26 mouse cellular contexts compared by ENCODE assay signal in the genomic region with DNA sequence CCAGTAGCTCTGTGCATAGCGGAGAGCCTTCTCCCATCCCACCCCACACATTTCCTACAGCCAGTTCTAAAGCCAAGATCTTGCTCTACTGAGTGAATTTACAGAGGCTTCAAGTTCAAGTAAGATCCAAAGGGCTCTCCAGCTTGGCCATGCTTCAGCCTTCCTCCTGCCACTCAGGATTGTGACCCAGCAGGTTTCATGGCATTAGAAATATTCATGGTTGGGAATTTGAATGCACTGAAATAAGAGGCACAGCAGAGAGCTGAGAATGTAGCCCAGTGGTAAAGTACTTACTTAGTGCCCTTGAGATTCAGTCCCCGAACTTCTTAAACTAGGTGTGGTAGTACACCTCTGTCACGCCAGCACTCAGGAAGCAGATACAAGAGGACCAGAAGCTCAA.
DNase-seq lines count a peak whose midpoint lies in the region; ATAC-seq and TF ChIP-seq lines count a peak whose summit lies in the region.
"Had no signal": no experiment of that assay in that cellular context is flagged by ENCODE, and none has a peak within 500 bp of the region (broad histone marks: within the 10 kb centered on the region; RNA-seq: fewer than 3 reads in every experiment).

No protein-coding gene starts in this region.

- peak overlapping the region; percentile 65 for H3K27ac ChIP-seq in lung, embryonic 16.5 days (ENCODE audit: low read length)
- H3K27ac ChIP-seq: embryonic facial prominence, embryonic 10.5 days; embryonic facial prominence, embryonic 13.5 days; forebrain, embryonic 12.5 days; forebrain, embryonic 15.5 days; hindbrain, embryonic 10.5 days; hindbrain, embryonic 13.5 days had no signal

- H3K4me3 ChIP-seq in lung, adult 2 months (replicated peaks; ENCODE audit: extremely low read depth, low read depth, low read length) = no peak overlapping the region
- no peak overlapping the region for H3K4me3 ChIP-seq in lung, embryonic 16.5 days (ENCODE audit: low read length)
- H3K4me3 ChIP-seq: embryonic facial prominence, embryonic 10.5 days; embryonic facial prominence, embryonic 13.5 days; erythroblast, embryonic 14.5 days; forebrain, embryonic 12.5 days; forebrain, embryonic 15.5 days; hindbrain, embryonic 10.5 days; hindbrain, embryonic 13.5 days had no signal

- peak; percentile 90 for ATAC-seq in lung, embryonic 16.5 days (ENCODE audit: low read depth)
- ATAC-seq: activated CD4-positive, CD25-positive, alpha-beta regulatory T cell, adult 4 months; CD4-positive, CD25-positive, alpha-beta regulatory T cell, adult 4 months; forebrain, embryonic 15.5 days; hindbrain, embryonic 16.5 days had no signal

- TF ChIP-seq POLR2A in lung, adult 2 months (IDR thresholded peaks at IDR 0.05; ENCODE audit: borderline replicate concordance, extremely low read depth, low read depth, low read length) = no peak

- DNase-seq in lung, adult 2 months = peak; percentile 64
- DNase-seq in lung, postnatal 14 days = peak; percentile 62
- DNase-seq in lung, postnatal 4 days = peak; percentile 64 to 77
- DNase-seq in spleen, adult 12 weeks (ENCODE audit: low spot score) = no peak
- no peak for DNase-seq in frontal cortex, postnatal 25 days (ENCODE audit: low spot score in 2 of 2)
- no peak for DNase-seq in layer of hippocampus, postnatal 14 days (ENCODE audit: low spot score in 2 of 2)
- DNase-seq: adrenal gland, adult 8-10 months; adrenal gland, postnatal 25 days; cerebellum, adult 11-12 months; cerebellum, adult 8-10 months; cerebellum, postnatal 10 days; cerebellum, postnatal 36 days; embryo, embryonic 11 days; gastrocnemius, postnatal 25 days had no signal

- H3K27me3 ChIP-seq in lung, embryonic 16.5 days (ENCODE audit: control insufficient read depth, insufficient read depth, low read depth, low read length) = no peaks in the 10 kb centered on the region
- H3K27me3 ChIP-seq: embryonic facial prominence, embryonic 13.5 days; forebrain, embryonic 12.5 days; forebrain, embryonic 15.5 days; hindbrain, embryonic 13.5 days had no signal

- H3K36me3 ChIP-seq in lung, embryonic 16.5 days (ENCODE audit: control insufficient read depth, insufficient read depth, low read length) = no peaks in the 10 kb centered on the region
- H3K36me3 ChIP-seq: embryonic facial prominence, embryonic 10.5 days; embryonic facial prominence, embryonic 13.5 days; forebrain, embryonic 12.5 days; forebrain, embryonic 15.5 days; hindbrain, embryonic 10.5 days; hindbrain, embryonic 13.5 days had no signal

- no peak overlapping the region for H3K9ac ChIP-seq in lung, embryonic 16.5 days (ENCODE audit: low read length)
- H3K9ac ChIP-seq: embryonic facial prominence, embryonic 13.5 days; forebrain, embryonic 12.5 days; forebrain, embryonic 15.5 days; hindbrain, embryonic 13.5 days had no signal

- TF ChIP-seq CTCF in lung, adult 2 months (IDR thresholded peaks at IDR 0.05; ENCODE audit: insufficient read depth, low read length) = no peak

- no peak overlapping the region for H3K4me2 ChIP-seq in lung, embryonic 16.5 days (ENCODE audit: low read depth, low read length)
- H3K4me2 ChIP-seq: embryonic facial prominence, embryonic 13.5 days; forebrain, embryonic 12.5 days; forebrain, embryonic 15.5 days; heart, embryonic 11.5 days; hindbrain, embryonic 13.5 days had no signal

- H3K9me3 ChIP-seq in lung, embryonic 16.5 days (ENCODE audit: control insufficient read depth, low read length) = no peaks in the 10 kb centered on the region
- H3K9me3 ChIP-seq: embryonic facial prominence, embryonic 10.5 days; embryonic facial prominence, embryonic 13.5 days; forebrain, embryonic 12.5 days; forebrain, embryonic 15.5 days; hindbrain, embryonic 10.5 days; hindbrain, embryonic 13.5 days had no signal

- 71% methylated on average over 3 of the region's 3 CpGs for WGBS in lung, adult 2 months
- 60% methylated on average over 3 of the region's 3 CpGs for WGBS in lung, embryonic 16.5 days

- H3K4me1 ChIP-seq in lung, adult 2 months (ENCODE audit: control insufficient read depth, insufficient read depth, low read length) = no peaks in the 10 kb centered on the region
- no peaks in the 10 kb centered on the region for H3K4me1 ChIP-seq in lung, embryonic 16.5 days (replicated peaks; ENCODE audit: control insufficient read depth, insufficient read depth, low read length)
- H3K4me1 ChIP-seq: embryonic facial prominence, embryonic 10.5 days; embryonic facial prominence, embryonic 13.5 days; forebrain, embryonic 12.5 days; forebrain, embryonic 15.5 days; hindbrain, embryonic 10.5 days; hindbrain, embryonic 13.5 days had no signal

Comparison
In these comparisons a context has a peak if more than half of its experiments do, and no peak if none do; other contexts are left out.
1. DNase-seq: peak in lung, adult 2 months (single experiment), lung, postnatal 14 days (single experiment) and lung, postnatal 4 days (2 of 2); none in spleen, adult 12 weeks (single experiment), frontal cortex, postnatal 25 days (0 of 2) and layer of hippocampus, postnatal 14 days (0 of 2).